Mouse (Mus musculus) forebrain, embryonic 12.5 days (tissue): Measurements from ENCODE around the gene Igf2bp1. TPM values are rescaled to one million over a fixed set of nuclear protein-coding genes. Genes with fewer than 3 reads are reported as not detected.

Experiments used
- ATAC-seq: fragments of 200-750 bp; cut with Nextera tagmentation; 2 replicates; pipeline ENCODE4 v1.8.0; 2017; ENCODE audit warnings: moderate TSS enrichment; ENCODE audit not compliant: low FRiP score
- H3K27ac ChIP-seq: fragments of 300-500 bp; sonication (generic); 2 replicates; pipeline ENCODE4 v1.5.1; 2016; ENCODE audit warnings: mild to moderate bottlenecking
- H3K27me3 ChIP-seq: fragments of 300-500 bp; sonication (generic); 2 replicates; pipeline ENCODE4 v1.6.1; 2016; ENCODE audit warnings: mild to moderate bottlenecking
- H3K36me3 ChIP-seq: fragments of 300-500 bp; sonication (generic); replicated peaks from 2 replicates; pipeline ENCODE4 v1.6.1; 2016; ENCODE audit warnings: mild to moderate bottlenecking
- H3K4me1 ChIP-seq: fragments of 300-500 bp; sonication (generic); 2 replicates; pipeline ENCODE4 v1.6.1; 2016
- H3K4me2 ChIP-seq: fragments of 300-500 bp; sonication (generic); 2 replicates; pipeline ENCODE4 v1.6.1; 2016; ENCODE audit warnings: mild to moderate bottlenecking, moderate library complexity
- H3K4me3 ChIP-seq: fragments of 300-500 bp; sonication (generic); replicated peaks from 2 replicates; pipeline ENCODE4 v1.5.1; 2016; ENCODE audit warnings: mild to moderate bottlenecking
- H3K9ac ChIP-seq: fragments of 300-500 bp; sonication (generic); 2 replicates; pipeline ENCODE4 v1.6.1; 2016; ENCODE audit warnings: mild to moderate bottlenecking
- H3K9me3 ChIP-seq: fragments of 300-500 bp; sonication (generic); 2 replicates; pipeline ENCODE4 v1.6.1; 2016
- WGBS: fragments of 180-500 bp; shearing (Covaris S2); methylation state at CpG from one replicate; pipeline ENCODE4 v1.1.7; 2016; 5-methylcytosine and 5-hydroxymethylcytosine counted together
- polyA plus RNA-seq: library from polyadenylated mRNA; unstranded; fragments of >200 nt; fragmentation: Nextera tagmentation; extraction: Ambion mirVana; gene quantifications from 2 replicates; pipeline ENCODE4 v1.2.1, GENCODE M21; 2016

Igf2bp1 gene
- polyA plus RNA-seq, 1 experiment from 2014 or later, result 97.9 TPM

DNA sequence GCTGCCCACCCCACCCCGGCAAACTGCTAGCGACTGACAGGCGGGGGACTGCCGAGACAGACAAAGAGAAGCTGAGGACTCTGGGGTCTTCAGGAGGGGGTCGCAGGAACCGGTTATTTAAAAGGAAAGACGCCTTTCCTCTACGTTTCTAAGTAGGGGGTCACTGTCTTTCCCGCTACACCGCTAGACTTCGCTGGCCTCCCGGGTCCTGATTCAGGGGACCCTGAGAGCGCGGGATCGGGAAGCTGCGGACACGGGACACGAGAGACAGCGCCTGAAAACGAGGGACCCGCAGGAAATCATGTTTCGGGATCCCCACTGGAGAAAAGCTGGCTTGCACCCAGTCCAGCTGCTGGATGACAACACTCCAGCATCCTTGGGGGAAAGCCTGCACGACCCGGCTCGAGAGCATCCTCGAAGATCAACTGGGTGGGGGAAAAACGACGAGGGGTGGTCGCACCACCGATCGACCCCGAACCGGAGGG, 669 bp upstream of the Igf2bp1 start:
- Histone ChIP-seq H3K4me2 (peak overlapping the region; percentile 81), H3K36me3 (no peaks in the 10 kb centered on the region), H3K9me3 (no peaks in the 10 kb centered on the region), H3K4me1 (peaks cover 25% of the 10 kb centered on the region), H3K9ac (peak overlapping the region; percentile 94), H3K27ac (peak overlapping the region; percentile 99), H3K4me3 (peak overlapping the region; percentile 96), H3K27me3 (no peaks in the 10 kb centered on the region)
- WGBS, result under 1% methylated on average over 33 of the region's 33 CpGs
- peak; percentile 34 for ATAC-seq

DNA sequence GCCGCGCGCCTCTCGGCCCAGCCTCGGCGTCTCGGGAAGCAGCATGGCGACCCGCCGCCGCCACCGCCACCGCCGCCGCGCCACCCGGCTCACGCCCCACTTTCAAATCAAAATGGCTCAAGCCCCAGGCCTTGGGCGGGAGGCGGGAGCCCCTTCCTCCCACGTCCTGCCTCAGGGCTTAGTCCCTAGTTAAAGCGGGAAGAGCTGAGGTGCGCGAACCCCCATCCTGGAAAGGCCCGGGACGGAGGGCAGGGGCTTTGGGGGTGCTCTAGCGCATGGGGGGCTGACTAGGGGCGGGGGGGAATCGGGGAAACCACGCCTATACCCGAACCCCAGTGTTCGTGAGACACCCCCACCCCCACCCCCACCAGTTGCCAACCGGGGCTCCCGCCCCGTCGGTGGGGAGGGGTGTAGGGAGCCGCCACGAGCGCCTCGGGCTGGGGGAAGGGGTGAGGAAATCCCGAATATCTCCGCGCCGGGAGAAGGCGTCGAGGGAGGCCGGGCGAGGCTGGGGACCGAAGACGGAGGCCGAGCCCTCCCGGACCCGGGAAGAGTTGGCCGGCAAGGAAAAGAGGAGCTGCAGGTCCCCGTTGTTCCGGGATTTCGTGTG, 842 bp downstream of the Igf2bp1 start:
- Histone ChIP-seq H3K4me2 (peak overlapping the region; percentile 81), H3K9ac (peak overlapping the region; percentile 94), H3K4me3 (peak overlapping the region; percentile 96), H3K4me1 (peaks cover 32% of the 10 kb centered on the region), H3K9me3 (no peaks in the 10 kb centered on the region), H3K27ac (peak overlapping the region; percentile 99), H3K36me3 (no peaks in the 10 kb centered on the region), H3K27me3 (no peaks in the 10 kb centered on the region)
- under 1% methylated on average over 57 of the region's 57 CpGs for whole genome bisulfite sequencing
- peak; percentile 13 for ATAC-seq

DNA sequence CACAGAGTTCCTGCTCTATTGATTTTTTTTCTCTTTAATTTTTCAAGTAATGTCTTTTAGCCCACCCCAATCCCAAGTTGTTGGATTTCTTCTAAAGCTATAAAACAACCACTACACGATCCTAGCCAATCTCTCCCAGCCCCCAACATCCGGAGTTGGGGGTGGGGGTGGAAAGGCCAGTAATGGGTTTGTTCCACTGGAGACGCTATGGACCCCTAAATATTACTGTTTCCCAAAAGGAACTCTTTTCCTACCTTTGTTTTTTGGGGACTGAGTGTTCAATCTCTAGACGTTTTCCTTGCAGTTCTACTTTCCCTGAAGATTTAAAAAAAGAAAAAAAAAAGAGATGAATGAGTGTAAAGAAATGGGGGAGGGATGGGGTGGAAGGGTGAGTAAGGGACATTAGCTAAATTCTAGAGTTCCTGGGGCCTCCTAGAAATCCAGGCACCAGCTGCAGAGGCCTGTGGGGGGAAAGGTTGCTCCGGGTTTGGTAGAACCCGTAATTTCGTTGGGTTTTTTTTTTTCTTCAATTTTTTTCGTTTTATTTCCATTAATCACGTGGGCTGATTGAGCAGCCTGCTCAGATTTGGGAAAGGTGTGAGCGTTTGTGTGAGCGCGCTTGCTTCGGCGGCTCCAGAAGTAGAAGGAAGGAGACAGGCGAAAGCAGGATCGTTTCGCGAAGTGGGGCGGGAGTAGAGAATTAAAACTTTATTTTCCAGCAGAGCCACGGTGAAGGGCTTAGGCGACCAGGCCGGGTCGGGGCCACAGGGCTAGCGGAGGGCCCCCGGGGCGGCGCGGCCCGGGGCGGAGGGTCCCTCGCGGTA, 1.6 kb downstream of the Igf2bp1 start:
- ATAC-seq, result no peak
- Histone ChIP-seq H3K4me3 (peak overlapping the region; percentile 96), H3K27me3 (no peaks in the 10 kb centered on the region), H3K9me3 (no peaks in the 10 kb centered on the region), H3K4me2 (peak overlapping the region; percentile 81), H3K4me1 (peaks cover 32% of the 10 kb centered on the region), H3K36me3 (no peaks in the 10 kb centered on the region), H3K27ac (peak overlapping the region; percentile 99), H3K9ac (peak overlapping the region; percentile 94)
- under 1% methylated on average over 32 of the region's 32 CpGs for WGBS

DNA sequence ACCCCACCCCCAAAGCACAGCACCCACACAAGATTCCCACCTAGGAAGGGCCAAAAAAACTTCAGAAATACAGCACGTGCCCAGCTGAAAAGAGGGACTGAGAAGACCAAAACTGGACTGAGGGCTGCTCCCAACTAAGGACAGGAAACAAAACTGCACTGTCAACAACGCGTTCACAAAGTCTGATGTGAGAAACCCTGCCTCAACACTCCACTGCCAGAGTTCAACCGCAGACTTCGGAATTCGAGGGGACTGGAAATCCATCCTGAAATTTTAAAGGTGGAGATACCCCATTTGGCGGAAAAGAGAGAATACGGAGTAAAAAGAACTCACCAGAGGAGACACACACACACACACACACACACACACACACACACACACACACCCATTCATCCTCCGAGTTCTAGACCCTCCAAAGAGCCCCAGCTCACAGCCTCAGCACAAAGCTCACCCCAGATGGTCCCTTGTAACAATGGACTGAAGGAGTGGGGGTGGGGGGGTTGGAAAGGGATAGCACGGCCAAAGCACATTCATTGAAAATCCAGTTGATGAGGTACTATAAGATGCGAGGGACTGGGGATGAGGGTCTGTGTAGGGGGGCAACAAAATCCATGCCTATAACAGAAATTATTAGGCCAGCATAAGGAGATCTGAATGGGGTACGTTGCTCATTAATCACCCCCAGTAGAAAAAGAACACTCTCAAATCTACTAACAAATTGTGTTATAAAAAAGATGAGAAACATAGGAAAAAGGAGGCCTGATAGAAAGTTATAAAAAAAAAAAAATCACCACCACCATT, 2.4 kb downstream of the Igf2bp1 start:
- H3K4me1 ChIP-seq, result peaks cover 30% of the 10 kb centered on the region
- peak overlapping the region; percentile 94 for H3K9ac ChIP-seq
- H3K4me2 ChIP-seq, result peak overlapping the region; percentile 81
- ATAC-seq, result no peak
- 1% methylated on average over 12 of the region's 12 CpGs for WGBS
- H3K9me3 ChIP-seq, result no peaks in the 10 kb centered on the region
- peak overlapping the region; percentile 76 for H3K27ac ChIP-seq
- no peaks in the 10 kb centered on the region for H3K27me3 ChIP-seq
- peak overlapping the region; percentile 96 for H3K4me3 ChIP-seq
- H3K36me3 ChIP-seq, result no peaks in the 10 kb centered on the region

DNA sequence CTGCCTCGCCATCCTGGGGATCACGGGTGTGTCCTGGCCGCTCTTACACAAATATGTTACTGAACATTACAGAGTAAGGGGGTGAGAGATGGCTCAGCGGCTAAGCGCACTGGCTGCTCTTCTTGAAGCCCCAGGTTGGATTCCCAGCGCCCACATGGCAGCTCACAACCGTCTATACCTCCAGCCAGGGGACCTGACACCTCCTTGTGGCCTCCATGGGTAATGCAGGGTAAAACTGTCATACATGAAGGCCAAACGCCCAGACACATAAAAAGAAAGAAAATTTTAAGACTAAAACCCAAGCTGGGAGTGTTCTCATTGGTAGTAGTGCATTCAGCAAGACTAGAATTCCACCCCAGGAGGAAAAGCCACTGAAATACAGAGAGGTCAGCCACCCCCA, 11.6 kb downstream of the Igf2bp1 start:
- Histone ChIP-seq H3K27ac (no peak overlapping the region), H3K4me2 (no peak overlapping the region), H3K9me3 (0 out of 2 replicates have a peak, but pooled peaks cover 8% of the 10 kb centered on the region), H3K9ac (no peak overlapping the region), H3K36me3 (peaks cover 39% of the 10 kb centered on the region), H3K4me3 (no peak overlapping the region), H3K27me3 (no peaks in the 10 kb centered on the region), H3K4me1 (peaks cover 48% of the 10 kb centered on the region)
- no peak for ATAC-seq
- WGBS, result 97% methylated on average over 8 of the region's 8 CpGs

DNA sequence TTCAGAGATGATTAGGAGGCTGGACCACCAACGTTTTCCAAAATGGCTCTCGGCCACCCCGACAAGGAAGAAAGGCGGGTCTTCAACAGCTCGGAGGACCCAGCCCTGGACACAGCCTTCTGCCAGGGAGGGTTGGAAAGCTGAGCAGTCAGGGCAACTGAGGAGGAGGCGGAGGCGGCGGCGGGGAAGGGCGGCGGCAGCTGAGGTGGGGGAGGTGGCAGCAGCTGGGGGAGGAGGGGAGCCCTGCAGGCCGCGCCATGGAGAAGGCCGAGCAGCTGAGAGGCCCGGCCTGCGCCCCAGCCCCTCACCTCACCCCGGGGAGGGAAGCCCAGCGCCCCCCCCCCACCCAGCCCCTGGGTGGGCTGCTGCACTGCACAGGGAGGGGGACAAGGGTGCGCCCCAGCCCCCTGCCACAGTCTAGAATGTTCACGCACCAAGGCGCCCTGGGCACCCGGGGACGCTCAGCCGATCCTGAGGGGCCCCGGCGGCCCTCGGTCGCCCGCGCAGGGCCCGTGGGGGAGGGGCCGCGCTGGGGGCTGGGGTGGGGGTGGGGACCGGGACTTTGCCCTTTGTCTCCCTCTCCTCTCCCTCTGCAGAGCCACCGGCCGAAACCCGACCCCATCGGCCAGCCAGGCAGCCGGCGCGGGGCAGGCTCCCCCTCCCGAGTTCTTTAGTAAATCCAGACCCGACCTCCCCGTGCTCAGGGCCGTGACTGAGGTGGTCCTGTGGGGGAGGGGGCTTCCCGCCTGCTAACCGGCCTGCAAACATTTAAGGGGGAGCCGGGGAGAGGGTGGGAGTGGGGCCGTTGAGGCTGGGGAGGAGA, 14.6 kb downstream of the Igf2bp1 start:
- WGBS, result 2% methylated on average over 37 of the region's 49 CpGs
- H3K4me1 ChIP-seq, result peaks cover 59% of the 10 kb centered on the region

DNA sequence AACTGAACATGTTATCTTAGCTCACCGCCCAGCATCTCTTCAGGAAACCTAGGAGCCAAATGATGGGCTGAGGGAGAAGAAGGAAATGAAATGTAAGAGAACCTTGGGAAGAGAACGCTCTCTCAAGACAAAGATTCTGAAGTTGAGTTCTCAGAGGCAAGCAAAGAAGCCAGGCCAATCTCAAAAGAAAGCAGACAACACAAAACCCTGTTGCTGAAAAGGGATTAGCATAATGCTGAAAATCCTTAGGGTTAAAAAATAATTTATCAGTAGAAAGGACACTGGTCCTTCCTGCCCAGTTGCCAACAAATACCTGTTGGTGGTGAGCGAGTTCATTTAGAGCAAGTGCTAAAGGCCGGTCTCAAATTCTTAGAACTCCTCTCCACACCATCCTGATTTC, 15.3 kb downstream of the Igf2bp1 start:
- H3K4me2 ChIP-seq, result peak overlapping the region; percentile 74
- 0 out of 2 replicates have a peak, but pooled peaks cover 8% of the 10 kb centered on the region for H3K9me3 ChIP-seq
- ATAC-seq, result no peak
- H3K4me3 ChIP-seq, result peak overlapping the region; percentile 45
- H3K4me1 ChIP-seq, result peaks cover 61% of the 10 kb centered on the region
- 15% methylated on average over 4 of the region's 4 CpGs for WGBS
- peaks cover 24% of the 10 kb centered on the region for H3K36me3 ChIP-seq
- H3K27ac ChIP-seq, result peak overlapping the region; percentile 97
- no peaks in the 10 kb centered on the region for H3K27me3 ChIP-seq
- peak overlapping the region; percentile 79 for H3K9ac ChIP-seq

More for the DNA sequence above, 14.6 kb downstream of the Igf2bp1 start:
- ATAC-seq, result peak; percentile 86
- Histone ChIP-seq H3K9ac (peak overlapping the region; percentile 79), H3K36me3 (peaks cover 30% of the 10 kb centered on the region), H3K4me3 (peak overlapping the region; percentile 45), H3K27ac (peak overlapping the region; percentile 97), H3K4me2 (peak overlapping the region; percentile 74), H3K9me3 (0 out of 2 replicates have a peak, but pooled peaks cover 8% of the 10 kb centered on the region), H3K27me3 (no peaks in the 10 kb centered on the region)

DNA sequence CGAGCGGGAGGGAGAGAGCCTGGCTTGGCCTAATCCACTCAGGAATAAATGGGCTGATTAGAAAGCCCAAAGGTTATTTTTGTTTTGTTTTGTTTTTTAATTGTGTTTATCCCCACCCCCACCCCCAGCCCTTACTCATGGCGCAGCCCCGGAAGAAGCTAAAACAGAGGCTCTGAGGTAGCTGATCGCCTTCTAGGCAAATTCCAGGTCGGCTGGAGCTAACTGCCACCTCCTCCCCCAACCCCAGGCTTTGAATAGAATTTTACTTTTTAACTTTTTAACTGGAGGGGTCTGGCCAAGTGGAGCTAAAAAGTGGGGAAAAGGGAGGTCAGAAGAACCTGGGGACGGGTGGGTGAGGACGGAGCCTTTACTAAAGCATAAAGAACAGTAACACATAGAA, 15.9 kb downstream of the Igf2bp1 start:
- H3K27ac ChIP-seq, result peak overlapping the region; percentile 97
- peaks cover 18% of the 10 kb centered on the region for H3K36me3 ChIP-seq
- peaks cover 61% of the 10 kb centered on the region for H3K4me1 ChIP-seq
- 0 out of 2 replicates have a peak, but pooled peaks cover 8% of the 10 kb centered on the region for H3K9me3 ChIP-seq
- H3K27me3 ChIP-seq, result no peaks in the 10 kb centered on the region
- H3K4me3 ChIP-seq, result peak overlapping the region; percentile 45; the same call in 1 of the 2 replicates
- 15% methylated on average over 8 of the region's 8 CpGs for WGBS
- peak overlapping the region; percentile 79 for H3K9ac ChIP-seq
- peak overlapping the region; percentile 74 for H3K4me2 ChIP-seq
- ATAC-seq, result no peak

DNA sequence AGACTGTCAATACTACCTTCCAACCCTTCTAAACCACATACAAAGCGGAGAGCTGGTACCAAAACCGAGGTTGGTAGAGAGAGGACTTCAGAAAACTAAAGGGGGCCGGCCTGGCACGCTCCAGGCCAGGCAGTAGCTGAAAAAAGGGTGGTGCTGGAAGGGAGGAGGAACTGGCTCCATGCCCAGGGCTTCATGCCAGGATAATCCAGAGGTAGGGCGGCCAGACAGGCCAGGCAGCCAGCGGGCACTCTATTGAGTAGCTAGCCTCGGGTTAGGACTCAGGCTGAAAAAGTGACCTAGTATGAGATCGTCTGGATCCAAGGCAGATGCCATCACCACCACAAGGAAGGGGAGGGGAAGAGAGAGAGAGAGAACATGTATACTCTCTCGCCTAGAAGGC, 17.2 kb downstream of the Igf2bp1 start:
- H3K9me3 ChIP-seq, result no peaks in the 10 kb centered on the region
- ATAC-seq, result peak; percentile 8; the same call in 1 of the 2 replicates
- H3K4me1 ChIP-seq, result peaks cover 65% of the 10 kb centered on the region
- no peak overlapping the region for H3K4me3 ChIP-seq
- no peaks in the 10 kb centered on the region for H3K27me3 ChIP-seq
- H3K9ac ChIP-seq, result no peak overlapping the region; the same call in 1 of the 2 replicates
- H3K4me2 ChIP-seq, result peak overlapping the region; percentile 19; the same call in 1 of the 2 replicates
- peaks cover 5% of the 10 kb centered on the region for H3K36me3 ChIP-seq
- 62% methylated on average over 9 of the region's 9 CpGs for WGBS
- H3K27ac ChIP-seq, result peak overlapping the region; percentile 75

DNA sequence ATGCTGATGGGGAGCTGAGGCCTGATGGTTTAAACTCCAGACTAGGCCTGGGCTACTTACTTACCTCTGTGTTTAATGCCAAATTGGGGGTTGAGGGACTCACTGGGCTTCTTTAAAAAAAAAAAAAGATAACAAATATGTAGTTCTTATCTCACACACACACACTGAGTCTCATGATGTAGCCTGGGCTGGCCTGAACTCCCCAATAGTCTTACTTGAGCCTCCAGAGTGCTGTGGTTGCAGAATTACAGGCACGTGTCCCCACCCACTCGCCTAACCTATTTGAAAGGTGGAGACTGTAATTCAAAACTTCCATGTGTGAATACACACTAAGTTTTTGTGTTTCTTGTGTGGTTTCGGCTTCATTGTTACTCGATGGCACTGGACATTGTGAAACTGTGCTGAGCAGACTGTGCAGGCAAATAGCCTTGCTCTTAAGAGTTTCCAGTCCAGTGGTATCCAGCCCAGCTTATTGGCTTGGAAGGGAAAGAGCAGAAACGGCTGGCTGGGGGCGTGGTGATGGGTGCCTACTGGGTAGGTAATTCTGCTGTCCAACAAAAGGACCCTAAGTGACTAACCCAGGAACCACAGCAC, 17.8 kb downstream of the Igf2bp1 start:
- Histone ChIP-seq H3K4me2 (peak overlapping the region; percentile 19; the same call in 1 of the 2 replicates), H3K9ac (no peak overlapping the region), H3K4me1 (peaks cover 65% of the 10 kb centered on the region), H3K27me3 (no peaks in the 10 kb centered on the region), H3K9me3 (no peaks in the 10 kb centered on the region), H3K36me3 (peaks cover 5% of the 10 kb centered on the region), H3K27ac (peak overlapping the region; percentile 75), H3K4me3 (no peak overlapping the region)
- WGBS, result 71% methylated on average over 6 of the region's 6 CpGs
- ATAC-seq, result no peak

DNA sequence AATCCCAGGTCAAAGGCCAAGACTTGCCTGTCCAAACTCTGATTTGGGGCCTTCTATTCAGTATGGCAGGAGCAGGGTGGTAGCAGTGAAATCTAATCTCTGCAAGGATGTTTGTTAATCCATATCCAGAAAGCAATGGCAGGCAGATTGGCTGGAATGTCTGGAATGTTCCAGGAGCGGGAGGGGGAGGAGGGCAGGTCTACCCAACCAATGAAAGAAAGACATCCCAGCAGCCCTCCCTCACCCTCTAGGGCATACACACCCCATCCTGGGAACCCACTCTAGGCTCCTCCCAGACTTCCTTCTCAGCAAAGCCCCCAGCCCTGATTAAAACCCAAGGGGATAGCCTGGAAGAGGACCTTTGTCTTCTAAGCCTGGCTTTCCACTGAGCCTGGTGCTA, 23.3 kb downstream of the Igf2bp1 start:
- Histone ChIP-seq H3K9me3 (no peaks in the 10 kb centered on the region), H3K27me3 (no peaks in the 10 kb centered on the region), H3K4me1 (peaks cover 27% of the 10 kb centered on the region), H3K27ac (peak overlapping the region; percentile 57), H3K36me3 (peaks cover 29% of the 10 kb centered on the region), H3K9ac (no peak overlapping the region), H3K4me2 (no peak overlapping the region), H3K4me3 (no peak overlapping the region)
- WGBS, result 50% methylated on average over 1 of the region's 1 CpGs
- no peak for ATAC-seq
